Mouse (Mus musculus) heart, embryonic 12.5 days (tissue): ENCODE measurements around the gene Clcnka. TPM values are rescaled to one million over a fixed set of nuclear protein-coding genes. Genes with fewer than 3 reads are reported as not detected.

ENCODE experiments used
- ATAC-seq: fragments of 200-750 bp; cut with Nextera tagmentation; 2 replicates; pipeline ENCODE4 v1.8.0; 2017; ENCODE audit warnings: moderate TSS enrichment, moderate library complexity; ENCODE audit not compliant: insufficient number of reproducible peaks, low FRiP score
- H3K27ac ChIP-seq: fragments of 300-500 bp; sonication (generic); 2 replicates; pipeline ENCODE4 v1.5.1; 2016; ENCODE audit warnings: mild to moderate bottlenecking, moderate library complexity; ENCODE audit not compliant: poor library complexity, severe bottlenecking
- H3K27me3 ChIP-seq: fragments of 300-500 bp; sonication (generic); replicated peaks from 2 replicates; pipeline ENCODE4 v1.6.1; 2016; ENCODE audit warnings: mild to moderate bottlenecking, moderate library complexity
- H3K36me3 ChIP-seq: fragments of 300-500 bp; sonication (generic); 2 replicates; pipeline ENCODE4 v1.6.1; 2016; ENCODE audit warnings: mild to moderate bottlenecking, moderate library complexity
- H3K4me1 ChIP-seq: fragments of 300-500 bp; sonication (generic); replicated peaks from 2 replicates; pipeline ENCODE4 v1.6.1; 2016; ENCODE audit warnings: mild to moderate bottlenecking
- H3K4me2 ChIP-seq: fragments of 300-500 bp; sonication (generic); 2 replicates; pipeline ENCODE4 v1.6.1; 2016; ENCODE audit warnings: mild to moderate bottlenecking, moderate library complexity
- H3K4me3 ChIP-seq: fragments of 300-500 bp; sonication (generic); 2 replicates; pipeline ENCODE4 v1.5.1; 2016; ENCODE audit warnings: mild to moderate bottlenecking
- H3K9ac ChIP-seq: fragments of 300-500 bp; sonication (generic); 2 replicates; pipeline ENCODE4 v1.6.1; 2016; ENCODE audit warnings: mild to moderate bottlenecking, moderate library complexity
- H3K9me3 ChIP-seq: fragments of 300-500 bp; sonication (generic); replicated peaks from 2 replicates; pipeline ENCODE4 v1.6.1; 2016; ENCODE audit warnings: mild to moderate bottlenecking, moderate library complexity
- WGBS: fragments of 180-500 bp; shearing (Covaris S2); methylation state at CpG from one replicate; pipeline ENCODE4 v1.1.7; 2016; 5-methylcytosine and 5-hydroxymethylcytosine counted together
- polyA plus RNA-seq: library from polyadenylated mRNA; unstranded; fragments of >200 nt; fragmentation: Nextera tagmentation; extraction: Ambion mirVana; gene quantifications from 2 replicates; pipeline ENCODE4 v1.2.1, GENCODE M21; 2016

Clcnka gene
- polyA plus RNA-seq, 1 experiment from 2014 or later, result 0.06 TPM

GRCm38 (mm10) chr4:141348616-141349015 is 49.9 kb downstream of the Clcnka start:
- Histone ChIP-seq H3K4me1 (peaks cover 13% of the 10 kb centered on the region), H3K27me3 (no peaks in the 10 kb centered on the region), H3K4me3 (no peak overlapping the region), H3K36me3 (no peaks in the 10 kb centered on the region), H3K9me3 (peaks cover 6% of the 10 kb centered on the region; the same call in 1 of the 2 replicates), H3K9ac (no peak overlapping the region), H3K27ac (no peak overlapping the region), H3K4me2 (no peak overlapping the region)
- 72% methylated on average over 11 of the region's 11 CpGs for WGBS
- no peak for ATAC-seq

GRCm38 (mm10) chr4:141347365-141347797 is 51.1 kb downstream of the Clcnka start:
- Histone ChIP-seq H3K9me3 (peaks cover 6% of the 10 kb centered on the region; the same call in 1 of the 2 replicates), H3K9ac (no peak overlapping the region), H3K36me3 (no peaks in the 10 kb centered on the region), H3K27me3 (no peaks in the 10 kb centered on the region), H3K27ac (no peak overlapping the region), H3K4me3 (no peak overlapping the region), H3K4me1 (peaks cover 13% of the 10 kb centered on the region), H3K4me2 (no peak overlapping the region)
- 27% methylated on average over 8 of the region's 8 CpGs for WGBS
- ATAC-seq, result 0 out of 2 replicates have a peak, but pooled peaks have one; percentile 52

GRCm38 (mm10) chr4:141345219-141345618 is 53.3 kb downstream of the Clcnka start:
- H3K27ac ChIP-seq, result no peak overlapping the region
- H3K9me3 ChIP-seq, result peaks cover 6% of the 10 kb centered on the region; the same call in 1 of the 2 replicates
- no peaks in the 10 kb centered on the region for H3K27me3 ChIP-seq
- 88% methylated on average over 12 of the region's 12 CpGs for WGBS
- H3K4me2 ChIP-seq, result no peak overlapping the region
- no peak for ATAC-seq
- no peak overlapping the region for H3K4me3 ChIP-seq
- H3K9ac ChIP-seq, result no peak overlapping the region
- H3K36me3 ChIP-seq, result no peaks in the 10 kb centered on the region
- H3K4me1 ChIP-seq, result peaks cover 9% of the 10 kb centered on the region

- Histone ChIP-seq H3K36me3 (no peaks in the 10 kb centered on the region), H3K9me3 (peaks cover 6% of the 10 kb centered on the region; the same call in 1 of the 2 replicates), H3K4me1 (peaks cover 19% of the 10 kb centered on the region), H3K4me2 (no peak overlapping the region), H3K27me3 (no peaks in the 10 kb centered on the region), H3K27ac (no peak overlapping the region), H3K9ac (no peak overlapping the region), H3K4me3 (no peak overlapping the region)
- 66% methylated on average over 7 of the region's 7 CpGs for WGBS
- ATAC-seq, result no peak
Measured at GRCm38 (mm10) chr4:141343515-141343914, 55.0 kb downstream of the Clcnka start.

GRCm38 (mm10) chr4:141341477-141341876 is 57.0 kb downstream of the Clcnka start:
- no peak overlapping the region for H3K4me2 ChIP-seq
- H3K4me1 ChIP-seq, result peaks cover 22% of the 10 kb centered on the region
- H3K36me3 ChIP-seq, result no peaks in the 10 kb centered on the region
- ATAC-seq, result no peak
- 67% methylated on average over 7 of the region's 7 CpGs for WGBS
- H3K4me3 ChIP-seq, result no peak overlapping the region
- no peak overlapping the region for H3K27ac ChIP-seq
- no peak overlapping the region for H3K9ac ChIP-seq
- peaks cover under 1% of the 10 kb centered on the region; the same call in 1 of the 2 replicates for H3K9me3 ChIP-seq
- no peaks in the 10 kb centered on the region for H3K27me3 ChIP-seq

- Histone ChIP-seq H3K9ac (no peak overlapping the region), H3K4me3 (no peak overlapping the region), H3K4me1 (peaks cover 46% of the 10 kb centered on the region), H3K27ac (no peak overlapping the region), H3K4me2 (no peak overlapping the region), H3K36me3 (no peaks in the 10 kb centered on the region), H3K27me3 (no peaks in the 10 kb centered on the region), H3K9me3 (no peaks in the 10 kb centered on the region)
- ATAC-seq, result no peak
- 30% methylated on average over 1 of the region's 1 CpGs for WGBS
Measured at GRCm38 (mm10) chr4:141338853-141339252, 59.7 kb downstream of the Clcnka start.

GRCm38 (mm10) chr4:141337986-141338385 is 60.5 kb downstream of the Clcnka start:
- no peaks in the 10 kb centered on the region for H3K36me3 ChIP-seq
- H3K4me1 ChIP-seq, result peaks cover 49% of the 10 kb centered on the region
- 30% methylated on average over 6 of the region's 6 CpGs for WGBS
- peak overlapping the region; percentile 9; the same call in 1 of the 2 replicates for H3K9ac ChIP-seq
- 0 out of 2 replicates have a peak overlapping the region, but pooled peaks have one; percentile 13 for H3K4me2 ChIP-seq
- H3K27ac ChIP-seq, result peak overlapping the region; percentile 2
- H3K4me3 ChIP-seq, result no peak overlapping the region
- ATAC-seq, result no peak
- H3K9me3 ChIP-seq, result no peaks in the 10 kb centered on the region
- H3K27me3 ChIP-seq, result no peaks in the 10 kb centered on the region

- no peak overlapping the region; the same call in 1 of the 2 replicates for H3K27ac ChIP-seq
- H3K36me3 ChIP-seq, result no peaks in the 10 kb centered on the region
- no peaks in the 10 kb centered on the region for H3K27me3 ChIP-seq
- no peak overlapping the region for H3K4me2 ChIP-seq
- H3K4me1 ChIP-seq, result peaks cover 49% of the 10 kb centered on the region
- no peak overlapping the region for H3K9ac ChIP-seq
- ATAC-seq, result no peak
- no peaks in the 10 kb centered on the region for H3K9me3 ChIP-seq
- H3K4me3 ChIP-seq, result no peak overlapping the region
- WGBS, result 71% methylated on average over 6 of the region's 6 CpGs
Measured at GRCm38 (mm10) chr4:141336196-141336595, 62.3 kb downstream of the Clcnka start.

- Histone ChIP-seq H3K9me3 (no peaks in the 10 kb centered on the region), H3K4me3 (no peak overlapping the region), H3K4me1 (peaks cover 49% of the 10 kb centered on the region), H3K27ac (peak overlapping the region; percentile 29), H3K9ac (no peak overlapping the region), H3K27me3 (no peaks in the 10 kb centered on the region), H3K4me2 (no peak overlapping the region), H3K36me3 (no peaks in the 10 kb centered on the region)
- 27% methylated on average over 3 of the region's 3 CpGs for WGBS
- 0 out of 2 replicates have a peak, but pooled peaks have one; percentile 24 for ATAC-seq
Measured at GRCm38 (mm10) chr4:141335263-141335796, 63.2 kb downstream of the Clcnka start.

- 0 out of 2 replicates have a peak overlapping the region, but pooled peaks have one; percentile 38 for H3K9ac ChIP-seq
- 67% methylated on average over 5 of the region's 5 CpGs for WGBS
- H3K4me1 ChIP-seq, result peaks cover 49% of the 10 kb centered on the region
- H3K4me2 ChIP-seq, result no peak overlapping the region
- peak overlapping the region; percentile 29; the same call in 1 of the 2 replicates for H3K27ac ChIP-seq
- H3K36me3 ChIP-seq, result no peaks in the 10 kb centered on the region
- no peak for ATAC-seq
- no peak overlapping the region for H3K4me3 ChIP-seq
- no peaks in the 10 kb centered on the region for H3K27me3 ChIP-seq
- H3K9me3 ChIP-seq, result no peaks in the 10 kb centered on the region
Measured at GRCm38 (mm10) chr4:141334695-141335094, 63.8 kb downstream of the Clcnka start.
